Mouse (Mus musculus): Measurements from ENCODE around the gene Bsnd.

DNA sequence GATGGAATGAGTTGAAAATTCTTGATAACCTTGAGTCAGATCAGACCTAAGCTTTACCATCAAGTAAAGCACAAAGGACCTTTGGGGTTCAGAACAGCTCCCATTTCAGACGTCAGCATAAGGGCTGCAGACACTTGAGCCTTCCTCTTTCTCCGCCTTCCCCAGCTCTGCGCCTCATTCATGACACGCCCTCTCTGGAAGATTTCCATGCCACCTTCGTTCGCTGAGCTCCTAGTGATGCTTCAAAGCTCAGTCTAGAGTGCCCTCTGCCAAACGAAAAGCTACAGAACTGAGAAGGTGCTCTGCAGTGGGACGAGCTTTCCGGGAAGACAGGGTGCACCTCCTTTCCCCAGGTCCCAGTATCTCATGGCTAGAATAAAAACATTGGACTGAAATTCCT is 30.1 kb downstream of the Bsnd start:
- TF ChIP-seq CTCF (IDR thresholded peaks at IDR 0.05) = no peak
- TF ChIP-seq EP300 (IDR thresholded peaks at IDR 0.05) = no peak
